Mouse (Mus musculus): ENCODE data around the gene Asb2. TPM values are rescaled to one million over a fixed set of nuclear protein-coding genes. Genes with fewer than 3 reads are reported as not detected.

Asb2 gene
- polyA plus RNA-seq, 1 experiment: 35.1 TPM

DNA sequence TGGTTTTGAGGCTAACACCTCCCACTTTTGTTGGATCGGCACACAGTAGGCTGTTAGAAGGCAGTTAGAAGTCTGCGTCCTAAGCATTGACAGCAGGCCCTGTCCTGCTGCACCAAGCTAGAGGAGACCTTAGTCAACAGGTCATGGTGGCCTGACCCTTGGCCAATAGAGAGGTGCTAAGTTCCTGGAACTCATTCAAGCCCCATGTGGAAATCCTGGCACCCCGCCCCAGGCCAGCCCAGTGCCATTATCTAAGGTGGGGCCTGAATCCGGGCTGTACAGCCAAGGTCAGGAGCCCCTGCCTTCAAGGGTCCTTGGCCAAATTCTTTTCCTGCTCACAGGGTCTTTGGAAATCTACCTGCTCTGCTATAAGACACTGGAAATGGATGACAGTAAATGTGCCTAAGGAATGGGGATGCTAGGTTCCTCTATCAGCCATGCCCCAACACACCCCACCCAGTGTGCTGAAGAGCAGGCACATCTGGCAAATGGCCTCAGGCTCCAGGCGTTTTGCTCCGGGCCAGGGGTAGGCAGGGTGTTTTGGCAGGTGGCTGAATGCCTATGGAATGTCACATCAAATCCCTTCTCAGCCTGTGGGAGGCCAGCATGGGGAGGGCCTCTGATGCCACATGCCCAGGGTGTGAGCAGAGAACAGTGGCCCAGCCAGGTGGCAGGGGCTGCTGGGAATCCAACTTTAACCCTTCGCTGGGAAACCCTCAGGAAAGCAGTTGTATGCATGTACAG is 27.2 kb downstream of the Asb2 start:
- Histone ChIP-seq H3K4me1 (ENCODE audit: control insufficient read depth, insufficient read depth, low read length) (peaks cover 12% of the 10 kb centered on the region), H3K4me3 (replicated peaks; ENCODE audit: extremely low read depth, low read depth, low read length) (no peak overlapping the region)
- peak; percentile 72 for DNase-seq
- 41% methylated on average over 7 of the region's 7 CpGs for WGBS
- TF ChIP-seq CTCF (IDR thresholded peaks at IDR 0.05; ENCODE audit: insufficient read depth, low read length): no peak

DNA sequence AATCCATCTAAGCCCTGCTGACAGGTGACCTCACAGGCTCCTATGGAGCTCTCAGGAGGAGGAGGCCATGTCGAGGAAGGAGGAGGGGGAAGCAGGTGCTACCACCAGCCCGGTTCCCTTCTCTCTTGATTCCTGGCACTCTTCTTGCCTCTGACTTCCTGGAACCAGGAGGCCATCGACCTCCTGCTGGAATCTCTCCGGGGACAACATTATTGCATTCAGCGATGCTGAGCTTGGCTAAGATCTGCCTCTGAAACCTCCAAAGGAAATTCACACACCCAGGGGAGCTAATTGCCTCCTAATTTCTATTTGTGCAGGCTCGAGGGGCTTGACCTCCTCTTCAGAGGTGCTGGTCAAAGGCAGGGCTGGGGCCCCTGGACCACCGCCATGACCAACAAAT is 28.7 kb downstream of the Asb2 start:
- no peak for TF ChIP-seq CTCF (IDR thresholded peaks at IDR 0.05; ENCODE audit: insufficient read depth, low read length)
- no peak for TF ChIP-seq POLR2A (IDR thresholded peaks at IDR 0.05; ENCODE audit: borderline replicate concordance, extremely low read depth, low read depth, low read length)
- H3K4me3 ChIP-seq (replicated peaks; ENCODE audit: extremely low read depth, low read depth, low read length): no peak overlapping the region
- H3K4me1 ChIP-seq (ENCODE audit: control insufficient read depth, insufficient read depth, low read length): peaks cover 12% of the 10 kb centered on the region
- DNase-seq: no peak
- WGBS: 27% methylated on average over 7 of the region's 7 CpGs

DNA sequence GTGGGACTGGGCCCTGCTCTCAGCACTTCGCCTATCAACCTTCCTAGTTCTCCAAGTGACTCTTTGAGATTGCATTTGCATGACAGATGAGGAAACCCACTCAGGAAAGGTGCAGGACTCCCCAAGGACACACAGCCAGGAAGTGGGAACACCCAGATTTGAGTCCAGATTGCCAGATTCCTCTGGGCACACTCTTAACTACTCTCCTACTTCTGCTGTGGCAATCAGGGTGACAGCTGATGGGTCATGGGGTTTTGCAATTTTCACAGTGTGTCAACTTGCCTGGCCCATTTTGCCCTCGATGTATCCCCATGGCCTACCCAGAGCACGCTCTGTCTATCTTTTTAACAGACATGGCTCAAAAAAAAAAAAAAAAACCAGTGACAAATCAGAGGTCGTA is 29.2 kb downstream of the Asb2 start:
- WGBS: 61% methylated on average over 4 of the region's 4 CpGs
- no peak overlapping the region for H3K4me3 ChIP-seq (replicated peaks; ENCODE audit: extremely low read depth, low read depth, low read length)
- DNase-seq: no peak
- TF ChIP-seq POLR2A (IDR thresholded peaks at IDR 0.05; ENCODE audit: borderline replicate concordance, extremely low read depth, low read depth, low read length): no peak
- TF ChIP-seq CTCF (IDR thresholded peaks at IDR 0.05; ENCODE audit: insufficient read depth, low read length): no peak
- H3K4me1 ChIP-seq (ENCODE audit: control insufficient read depth, insufficient read depth, low read length): peaks cover 12% of the 10 kb centered on the region

DNA sequence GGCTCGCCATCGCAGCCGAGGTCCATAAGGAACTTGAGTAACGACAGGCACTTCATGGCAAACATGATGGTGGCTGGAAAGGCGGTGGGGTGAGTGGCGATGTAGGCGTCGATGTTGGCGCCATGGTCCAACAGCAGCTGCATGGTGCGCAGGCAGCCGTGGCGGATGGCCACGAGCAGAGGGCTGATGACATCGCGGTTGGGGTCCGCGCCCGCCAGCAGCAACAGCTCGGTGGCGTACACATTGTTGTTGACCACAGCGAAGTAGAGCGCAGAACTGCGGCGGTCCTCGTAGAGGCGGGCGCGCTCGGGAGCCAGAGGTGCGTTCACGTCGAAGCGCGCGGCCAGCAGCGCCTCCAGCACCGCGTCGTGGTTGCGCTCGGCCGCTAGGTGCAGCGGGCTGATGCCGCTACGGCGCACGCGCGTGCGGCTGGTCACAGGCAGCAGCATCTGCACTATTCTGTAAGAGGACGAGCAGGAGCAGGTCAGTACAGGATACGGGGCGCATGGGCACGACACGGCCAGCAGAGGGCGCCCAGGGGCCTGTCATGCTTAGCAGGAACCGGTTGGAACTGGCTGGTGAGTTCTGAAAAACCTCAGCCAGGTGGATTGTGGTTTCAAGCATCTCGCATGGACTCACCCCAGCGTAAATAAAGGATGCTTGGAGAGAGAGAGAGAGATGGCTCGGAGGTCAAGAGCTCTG is 30.5 kb downstream of the Asb2 start:
- Histone ChIP-seq H3K4me3 (replicated peaks; ENCODE audit: extremely low read depth, low read depth, low read length) (no peak overlapping the region), H3K4me1 (ENCODE audit: control insufficient read depth, insufficient read depth, low read length) (peaks cover 12% of the 10 kb centered on the region)
- peak; percentile 75 for TF ChIP-seq CTCF (IDR thresholded peaks at IDR 0.05; ENCODE audit: insufficient read depth, low read length)
- TF ChIP-seq POLR2A (IDR thresholded peaks at IDR 0.05; ENCODE audit: borderline replicate concordance, extremely low read depth, low read depth, low read length): no peak
- 11% methylated on average over 60 of the region's 60 CpGs for WGBS
- peak; percentile 79 for DNase-seq

DNA sequence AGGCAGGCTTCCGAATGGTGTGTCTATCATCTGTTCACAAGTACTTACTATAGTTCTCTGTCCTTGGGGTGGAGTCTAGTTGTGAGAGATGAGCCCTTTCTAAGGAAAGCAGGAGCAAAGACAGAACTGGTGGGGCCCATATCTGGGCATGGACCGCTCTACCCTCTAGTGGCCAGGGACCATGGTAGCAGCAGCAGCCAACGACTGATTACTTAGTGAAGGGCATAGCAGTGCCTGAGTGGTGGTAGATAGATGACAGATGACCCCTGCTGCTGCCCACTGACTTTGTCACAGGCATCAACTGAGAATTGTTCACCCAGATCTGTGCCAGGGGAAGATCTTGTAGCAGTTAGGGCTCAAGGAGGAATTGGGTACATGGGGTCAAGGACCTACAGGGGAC is 33.0 kb downstream of the Asb2 start:
- Histone ChIP-seq H3K4me3 (replicated peaks; ENCODE audit: extremely low read depth, low read depth, low read length) (no peak overlapping the region), H3K4me1 (ENCODE audit: control insufficient read depth, insufficient read depth, low read length) (peaks cover 5% of the 10 kb centered on the region)
- peak; percentile 24 for DNase-seq
- TF ChIP-seq POLR2A (IDR thresholded peaks at IDR 0.05; ENCODE audit: borderline replicate concordance, extremely low read depth, low read depth, low read length): no peak
- TF ChIP-seq CTCF (IDR thresholded peaks at IDR 0.05; ENCODE audit: insufficient read depth, low read length): peak; percentile 72
- WGBS: 36% methylated on average over 3 of the region's 3 CpGs

DNA sequence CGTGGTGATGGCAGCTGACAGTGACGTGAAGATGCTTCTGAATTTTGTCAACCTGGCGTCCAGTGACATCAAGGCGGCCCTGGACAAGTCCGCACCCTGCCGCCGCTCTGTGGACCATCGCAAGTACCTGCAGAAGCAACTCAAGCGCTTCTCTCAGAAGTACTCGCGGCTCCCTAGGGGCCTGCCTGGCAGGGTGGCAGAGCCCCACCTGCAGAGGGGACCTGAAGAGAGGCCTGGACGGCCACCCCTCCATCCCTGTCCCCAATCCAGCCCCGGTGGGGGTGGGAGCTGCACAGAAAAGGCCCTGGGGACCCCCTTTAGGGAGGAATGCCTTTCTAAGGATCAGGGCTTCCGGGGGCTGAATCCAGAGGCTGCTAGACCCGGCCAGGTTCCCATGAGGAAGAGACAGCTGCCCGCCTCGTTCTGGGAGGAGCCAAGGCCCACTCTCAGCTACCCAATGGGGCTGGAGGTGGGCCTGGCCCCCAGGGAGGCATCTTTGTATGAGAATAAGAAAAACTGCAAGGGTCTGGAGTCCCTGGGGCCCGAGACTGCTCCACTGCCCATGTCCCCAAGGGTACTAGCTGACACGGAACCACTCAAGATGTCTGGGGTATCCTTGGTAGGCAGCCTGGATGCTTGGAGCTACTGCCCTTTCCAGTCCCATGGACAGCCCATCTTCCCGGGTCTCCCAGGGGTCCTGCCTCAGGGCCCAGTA is 39.8 kb downstream of the Asb2 start:
- DNase-seq: no peak
- no peak for TF ChIP-seq POLR2A (IDR thresholded peaks at IDR 0.05; ENCODE audit: borderline replicate concordance, extremely low read depth, low read depth, low read length)
- TF ChIP-seq CTCF (IDR thresholded peaks at IDR 0.05; ENCODE audit: insufficient read depth, low read length): no peak
- H3K4me3 ChIP-seq (replicated peaks; ENCODE audit: extremely low read depth, low read depth, low read length): no peak overlapping the region
- 51% methylated on average over 20 of the region's 20 CpGs for WGBS
- 0 out of 2 replicates have a peak, but pooled peaks cover 3% of the 10 kb centered on the region for H3K4me1 ChIP-seq (ENCODE audit: control insufficient read depth, insufficient read depth, low read length)

DNA sequence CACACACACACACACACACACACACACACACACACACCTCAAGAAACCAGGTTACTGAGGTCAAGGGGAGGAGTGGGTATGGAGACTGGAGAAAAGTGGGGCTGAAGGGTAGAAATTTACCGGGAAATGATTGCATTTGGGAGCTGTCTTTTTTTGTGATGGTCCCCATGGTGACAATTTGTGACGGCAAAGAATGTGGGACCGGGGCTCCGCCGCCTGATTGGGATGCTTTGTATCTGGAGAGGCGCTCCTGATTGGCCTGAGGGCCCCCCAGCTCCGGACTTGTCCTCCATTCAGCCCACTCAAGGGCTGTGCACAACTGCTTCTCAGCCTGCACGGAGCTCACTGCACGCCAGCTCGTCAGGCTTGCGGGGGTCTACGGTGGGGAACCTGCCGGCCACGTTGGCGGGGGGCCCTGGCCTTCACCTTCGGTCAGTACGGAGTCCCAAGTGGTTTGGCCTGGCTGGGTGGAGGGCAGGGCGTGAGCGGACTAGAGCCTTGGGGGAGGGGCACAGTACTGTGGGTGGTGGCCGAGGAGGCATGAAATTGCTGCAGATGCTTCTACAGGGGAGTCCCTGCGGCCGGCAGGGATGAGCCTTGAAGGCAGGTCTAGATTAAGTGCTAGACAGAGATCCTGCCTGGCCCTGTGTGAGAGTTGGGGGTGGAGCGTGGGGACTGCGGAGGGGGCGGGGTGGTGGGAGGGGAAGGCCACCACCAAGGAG is 41.0 kb downstream of the Asb2 start:
- Histone ChIP-seq H3K4me3 (replicated peaks; ENCODE audit: extremely low read depth, low read depth, low read length) (no peak overlapping the region), H3K4me1 (ENCODE audit: control insufficient read depth, insufficient read depth, low read length) (0 out of 2 replicates have a peak, but pooled peaks cover 3% of the 10 kb centered on the region)
- no peak for DNase-seq
- TF ChIP-seq POLR2A (IDR thresholded peaks at IDR 0.05; ENCODE audit: borderline replicate concordance, extremely low read depth, low read depth, low read length): no peak
- 8% methylated on average over 25 of the region's 25 CpGs for WGBS

DNA sequence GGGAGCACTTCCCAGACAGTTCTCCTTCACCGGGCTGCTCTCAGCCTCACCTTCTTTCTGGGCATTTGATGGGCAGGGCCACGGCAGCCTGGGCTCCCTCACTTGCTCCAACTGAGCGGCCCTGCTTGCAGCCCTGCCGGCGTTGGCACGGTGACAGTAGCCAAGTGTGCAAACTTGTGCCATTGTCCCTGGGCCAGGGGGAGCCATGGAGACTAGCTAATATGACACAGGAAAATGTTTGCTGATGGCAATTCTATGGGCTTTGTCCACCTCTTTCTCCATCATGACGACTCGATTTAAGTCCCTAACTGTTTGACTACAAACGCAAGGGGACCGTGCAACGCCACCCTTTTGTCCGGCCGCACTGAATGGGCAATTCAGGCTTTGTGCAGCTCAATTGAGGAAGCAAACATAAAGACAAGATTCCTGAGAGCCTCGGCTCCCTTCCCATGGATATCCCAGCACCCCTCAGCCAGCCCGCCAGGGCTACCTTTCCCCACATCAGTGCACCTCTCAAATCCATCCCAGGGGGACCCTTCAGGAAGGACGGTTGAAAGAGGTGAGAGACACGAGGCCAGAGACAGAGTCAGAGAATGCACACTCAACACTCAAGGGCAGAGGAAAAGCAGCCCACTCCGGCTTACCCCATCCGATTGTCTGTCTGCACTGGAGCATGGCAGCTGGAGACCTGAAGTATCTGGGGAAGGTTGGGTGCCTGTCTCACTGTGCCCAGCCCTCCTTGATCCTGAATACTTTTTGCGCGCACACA is 41.7 kb downstream of the Asb2 start:
- 0 out of 2 replicates have a peak, but pooled peaks cover 3% of the 10 kb centered on the region for H3K4me1 ChIP-seq (ENCODE audit: control insufficient read depth, insufficient read depth, low read length)
- WGBS: 55% methylated on average over 21 of the region's 21 CpGs
- H3K4me3 ChIP-seq (replicated peaks; ENCODE audit: extremely low read depth, low read depth, low read length): no peak overlapping the region
- TF ChIP-seq CTCF (IDR thresholded peaks at IDR 0.05; ENCODE audit: insufficient read depth, low read length) (no peak), POLR2A (IDR thresholded peaks at IDR 0.05; ENCODE audit: borderline replicate concordance, extremely low read depth, low read depth, low read length) (no peak)
- peak; percentile 47 for DNase-seq
